In the genomic region with DNA sequence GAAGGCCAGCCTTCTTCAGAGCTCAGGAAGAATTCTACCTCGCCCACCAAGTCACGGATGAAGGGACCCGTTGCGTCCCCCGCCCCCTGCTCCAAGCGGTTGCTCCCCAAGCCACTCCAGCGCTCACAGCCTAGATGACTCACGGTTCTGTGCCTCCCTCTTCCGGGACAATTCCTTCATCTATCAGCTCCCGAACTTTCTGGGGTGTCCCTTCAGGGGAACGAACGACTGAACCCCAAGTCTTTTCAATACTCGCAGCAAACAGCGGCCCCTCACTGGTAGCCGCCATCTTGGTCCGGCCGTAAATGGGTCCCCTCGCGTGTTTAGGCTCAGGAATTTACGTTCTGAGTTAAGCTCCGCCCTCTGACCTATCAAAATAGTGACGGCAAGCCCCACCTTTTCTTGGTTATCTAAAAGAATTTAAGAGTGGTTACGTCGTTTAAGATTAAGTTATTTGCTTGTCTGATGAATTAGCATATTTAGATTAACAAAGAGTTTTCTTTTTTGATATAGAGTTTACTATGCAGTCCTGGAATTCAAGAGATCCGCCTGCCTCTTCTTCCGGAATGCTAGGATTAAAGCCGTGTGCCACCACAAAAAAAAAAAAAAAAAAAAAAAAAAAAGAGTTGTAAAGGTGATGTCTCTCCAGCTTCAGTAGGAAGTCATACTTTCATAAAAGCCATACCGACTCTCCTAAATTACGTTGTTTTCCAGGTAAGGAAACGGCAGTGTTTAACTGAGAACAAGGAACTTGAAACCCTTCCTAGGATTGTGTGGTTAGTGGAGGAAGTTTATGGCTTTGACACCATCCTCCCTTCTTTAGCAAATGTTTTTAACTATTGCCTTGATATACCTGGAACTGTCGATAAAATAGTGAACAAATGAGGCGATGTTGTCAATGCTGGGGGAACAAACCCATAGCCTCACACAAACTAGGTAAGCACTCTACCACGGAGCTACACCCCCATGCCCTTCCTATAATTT, we compare ENCODE assay signal across 8 mouse cellular contexts. TPM values are rescaled to one million over a fixed set of nuclear protein-coding genes. Genes with fewer than 3 reads are reported as not detected.
DNase-seq lines count a peak whose midpoint lies in the region; ATAC-seq and TF ChIP-seq lines count a peak whose summit lies in the region.

TSS of gene Zc3hc1 (minus strand) at position 315 of the 984 bp plus-strand sequence.

- H3K27me3 ChIP-seq in hindbrain, embryonic 10.5 days (ENCODE audit: insufficient read depth, poor library complexity, severe bottlenecking), result no peaks in the 10 kb centered on the region
- no peaks in the 10 kb centered on the region for H3K27me3 ChIP-seq in lung, postnatal 0 days (replicated peaks; ENCODE audit: insufficient read depth, low read length)

- TF ChIP-seq EP300 in lung, postnatal 0 days (IDR thresholded peaks at IDR 0.05), result 0 out of 2 replicates have a peak, but pooled peaks have one; percentile 31

- 19% methylated on average over 33 of the region's 33 CpGs for WGBS in hindbrain, embryonic 10.5 days
- 15% methylated on average over 33 of the region's 33 CpGs for WGBS in lung, postnatal 0 days

- H3K4me2 ChIP-seq in lung, postnatal 0 days (replicated peaks; ENCODE audit: low read depth, low read length), result peak within 1 kb of the TSS; percentile 72

- peak; percentile 87 for DNase-seq in MN1 (ENCODE audit: low spot score)
- DNase-seq in cerebellum, adult 8-10 months, result peak; percentile 72
- peak; percentile 79 for DNase-seq in hindbrain, embryonic 10.5 days (ENCODE audit: low spot score)
- DNase-seq in layer of hippocampus, adult 9-11 months, result peak; percentile 73
- DNase-seq in lung, postnatal 0 days (ENCODE audit: low spot score), result peak; percentile 95
- DNase-seq in ovary, postnatal 14 days (ENCODE audit: low spot score), result peak; percentile 71
- DNase-seq in thymus, postnatal 14 days, result peak; percentile 82

- H3K9ac ChIP-seq in lung, postnatal 0 days (replicated peaks; ENCODE audit: low read depth), result peak within 1 kb of the TSS; percentile 62

- H3K27ac ChIP-seq in hindbrain, embryonic 10.5 days, result peak within 1 kb of the TSS; percentile 89
- peak within 1 kb of the TSS; percentile 54 for H3K27ac ChIP-seq in lung, postnatal 0 days (ENCODE audit: low read length)

- 0 out of 2 replicates have a peak, but pooled peaks cover 5% of the 10 kb centered on the region for H3K4me1 ChIP-seq in hindbrain, embryonic 10.5 days (replicated peaks)
- H3K4me1 ChIP-seq in lung, postnatal 0 days (ENCODE audit: insufficient read depth, low read depth, low read length), result no peaks in the 10 kb centered on the region

- no peak for TF ChIP-seq CTCF in lung, postnatal 0 days (IDR thresholded peaks at IDR 0.05)

- peak; percentile 97 for ATAC-seq in frontal cortex, adult (ENCODE audit: low TSS enrichment)
- peak; percentile 93 for ATAC-seq in lung, postnatal 0 days

- H3K9me3 ChIP-seq in hindbrain, embryonic 10.5 days, result no peaks in the 10 kb centered on the region
- no peaks in the 10 kb centered on the region for H3K9me3 ChIP-seq in lung, postnatal 0 days (ENCODE audit: low read length)

- peak within 1 kb of the TSS; percentile 69 for H3K4me3 ChIP-seq in hindbrain, embryonic 10.5 days
- peak within 1 kb of the TSS; percentile 80 for H3K4me3 ChIP-seq in lung, postnatal 0 days (ENCODE audit: low read depth, low read length)

- peaks cover 17% of the 10 kb centered on the region for H3K36me3 ChIP-seq in hindbrain, embryonic 10.5 days
- no peaks in the 10 kb centered on the region for H3K36me3 ChIP-seq in lung, postnatal 0 days (ENCODE audit: insufficient read depth, low read length)

RNA-seq across cellular contexts. Expression of gene Zc3hc1, which starts in this region (rescaled TPM):
- 74.9 and 76.1 TPM in 2 replicates for polyA plus RNA-seq in hindbrain, embryonic 10.5 days (2016; fragmentation: Nextera tagmentation; extraction: Ambion mirVana)
- polyA plus RNA-seq in lung, postnatal 0 days (2015; fragmentation: Nextera tagmentation; extraction: Ambion mirVana), result 22.9 and 23.6 TPM in 2 replicates

Comparison
In these comparisons a context has a peak if more than half of its experiments do, and no peak if none do; other contexts are left out.
1. Peak in every context shown above with its lines: DNase-seq, ATAC-seq, H3K4me3 ChIP-seq and H3K27ac ChIP-seq.